Mouse (Mus musculus): ENCODE data around the gene Abat. TPM values are rescaled to one million over a fixed set of nuclear protein-coding genes. Genes with fewer than 3 reads are reported as not detected.
"Not testable (repeated sequence)": the region's sequence is repeated elsewhere in the genome, so short reads cannot be mapped to it uniquely, and the experiment has no call there.

The Abat gene
- polyA plus RNA-seq, 1 experiment from 2014 or later, result 25.8 TPM

GRCm38 (mm10) chr16:8532461-8532860, 19.2 kb downstream of the Abat start:
- no peak for TF ChIP-seq CTCF (IDR thresholded peaks at IDR 0.05)
- DNase-seq (ENCODE audit: low read depth, low spot score), result no peak
- CTCF ChIA-PET, result interaction anchor here (1.3 kb wide), 1 partner anchor 9 kb away, joined by 4 read pairs; no protein-coding TSS in a partner anchor
- no peak for ATAC-seq
- in situ Hi-C loops (cut with MboI; ENCODE audit: low pct_unique_long_range_greater_than_20kb), result no loop called here
- H3K27me3 ChIP-seq, result no peaks in the 10 kb centered on the region
- POLR2A ChIA-PET, result no interaction called here

- no peaks in the 10 kb centered on the region for H3K27me3 ChIP-seq
- ATAC-seq, result no peak
- no peak for DNase-seq (ENCODE audit: low read depth, low spot score)
- in situ Hi-C loops (cut with MboI; ENCODE audit: low pct_unique_long_range_greater_than_20kb), result no loop called here
- POLR2A ChIA-PET, result no interaction called here
- no peak for TF ChIP-seq CTCF (IDR thresholded peaks at IDR 0.05)
- CTCF ChIA-PET, result no interaction called here
Observed at GRCm38 (mm10) chr16:8532894-8533293, 19.7 kb downstream of the Abat start.

- no peaks in the 10 kb centered on the region for H3K27me3 ChIP-seq
- ATAC-seq (no peak), DNase-seq (ENCODE audit: low read depth, low spot score) (no peak)
- CTCF ChIA-PET, result no interaction called here
- POLR2A ChIA-PET, result no interaction called here
- in situ Hi-C loops (cut with MboI; ENCODE audit: low pct_unique_long_range_greater_than_20kb), result no loop called here
- no peak for TF ChIP-seq CTCF (IDR thresholded peaks at IDR 0.05)
Observed at GRCm38 (mm10) chr16:8533477-8533876, 20.2 kb downstream of the Abat start.

- H3K27me3 ChIP-seq, result no peaks in the 10 kb centered on the region
- DNase-seq (ENCODE audit: low read depth, low spot score) (no peak), ATAC-seq (no peak)
- in situ Hi-C loops (cut with MboI; ENCODE audit: low pct_unique_long_range_greater_than_20kb), result no loop called here
- POLR2A ChIA-PET, result no interaction called here
- CTCF ChIA-PET, result no interaction called here
- TF ChIP-seq CTCF (IDR thresholded peaks at IDR 0.05), result no peak
Observed at GRCm38 (mm10) chr16:8534466-8535200, 21.4 kb downstream of the Abat start.

- no peak for TF ChIP-seq CTCF (IDR thresholded peaks at IDR 0.05)
- DNase-seq (ENCODE audit: low read depth, low spot score) (no peak), ATAC-seq (no peak)
- CTCF ChIA-PET, result no interaction called here
- POLR2A ChIA-PET, result no interaction called here
- H3K27me3 ChIP-seq, result no peaks in the 10 kb centered on the region
- in situ Hi-C loops (cut with MboI; ENCODE audit: low pct_unique_long_range_greater_than_20kb), result no loop called here
Observed at GRCm38 (mm10) chr16:8535411-8535810, 22.2 kb downstream of the Abat start.

- no peak for TF ChIP-seq CTCF (IDR thresholded peaks at IDR 0.05)
- POLR2A ChIA-PET, result no interaction called here
- H3K27me3 ChIP-seq, result no peaks in the 10 kb centered on the region
- ATAC-seq (no peak), DNase-seq (ENCODE audit: low read depth, low spot score) (no peak)
- CTCF ChIA-PET, result interaction anchor here (1.3 kb wide), 1 partner anchor 24 kb away, joined by 3 read pairs; no protein-coding TSS in a partner anchor
- in situ Hi-C loops (cut with MboI; ENCODE audit: low pct_unique_long_range_greater_than_20kb), result no loop called here
Observed at GRCm38 (mm10) chr16:8539150-8539865, 26.1 kb downstream of the Abat start.

GRCm38 (mm10) chr16:8540859-8541314, 27.7 kb downstream of the Abat start:
- peak; percentile 66 for DNase-seq (ENCODE audit: low read depth, low spot score)

GRCm38 (mm10) chr16:8547836-8548235, 34.6 kb downstream of the Abat start:
- ATAC-seq (no peak), DNase-seq (ENCODE audit: low read depth, low spot score) (no peak)
- in situ Hi-C loops (cut with MboI; ENCODE audit: low pct_unique_long_range_greater_than_20kb), result no loop called here
- H3K27me3 ChIP-seq, result no peaks in the 10 kb centered on the region
- no peak for TF ChIP-seq CTCF (IDR thresholded peaks at IDR 0.05)
- ChIA-PET CTCF (no interaction called here), POLR2A (interaction anchor here (0.6 kb wide), 1 partner anchor 898 kb away, joined by 7 read pairs; no protein-coding TSS in a partner anchor)

More at GRCm38 (mm10) chr16:8540859-8541314, 27.7 kb downstream of the Abat start:
- ATAC-seq, result peak; percentile 75
- CTCF ChIA-PET, result interaction anchor here (1.2 kb wide), 1 partner anchor 44 kb away, joined by 3 read pairs; no protein-coding TSS in a partner anchor
- H3K27me3 ChIP-seq, result no peaks in the 10 kb centered on the region
- in situ Hi-C loops (cut with MboI; ENCODE audit: low pct_unique_long_range_greater_than_20kb), result no loop called here
- TF ChIP-seq CTCF (IDR thresholded peaks at IDR 0.05), result no peak
- POLR2A ChIA-PET, result no interaction called here

GRCm38 (mm10) chr16:8549506-8549905, 36.3 kb downstream of the Abat start:
- POLR2A ChIA-PET, result no interaction called here
- ATAC-seq (no peak), DNase-seq (ENCODE audit: low read depth, low spot score) (no peak)
- in situ Hi-C loops (cut with MboI; ENCODE audit: low pct_unique_long_range_greater_than_20kb), result no loop called here
- no peaks in the 10 kb centered on the region for H3K27me3 ChIP-seq
- CTCF ChIA-PET, result no interaction called here
- no peak for TF ChIP-seq CTCF (IDR thresholded peaks at IDR 0.05)

GRCm38 (mm10) chr16:8554351-8554750, 41.1 kb downstream of the Abat start:
- no peaks in the 10 kb centered on the region for H3K27me3 ChIP-seq
- ChIA-PET POLR2A (no interaction called here), CTCF (interaction anchor here (1.1 kb wide), 1 partner anchor 30 kb away, joined by 3 read pairs; no protein-coding TSS in a partner anchor)
- DNase-seq (ENCODE audit: low read depth, low spot score), result no peak
- in situ Hi-C loops (cut with MboI; ENCODE audit: low pct_unique_long_range_greater_than_20kb), result no loop called here
- TF ChIP-seq CTCF (IDR thresholded peaks at IDR 0.05), result no peak
- no peak for ATAC-seq

- ATAC-seq; in situ Hi-C loops (cut with MboI; ENCODE audit: low pct_unique_long_range_greater_than_20kb); DNase-seq (ENCODE audit: low read depth, low spot score); H3K27me3 ChIP-seq; CTCF ChIA-PET; POLR2A ChIA-PET: not testable (repeated sequence)
Observed at GRCm38 (mm10) chr16:8554751-8555150, 41.5 kb downstream of the Abat start.

GRCm38 (mm10) chr16:8555371-8555770, 42.1 kb downstream of the Abat start:
- POLR2A ChIA-PET, result not testable (repeated sequence)

More at GRCm38 (mm10) chr16:8555371-8555770, 42.1 kb downstream of the Abat start:
- DNase-seq (ENCODE audit: low read depth, low spot score); in situ Hi-C loops (cut with MboI; ENCODE audit: low pct_unique_long_range_greater_than_20kb); H3K27me3 ChIP-seq; CTCF ChIA-PET; ATAC-seq: not testable (repeated sequence)
